Mouse (Mus musculus) cerebellum, postnatal 14 days (tissue): Measurements from ENCODE around the gene Abl2.

Experiments used
- DNase-seq, 2 experiments: peaks; one replicate each; pipeline ENCODE4 v3.0.0; 2021; ENCODE audit warnings: mixed read lengths in 2 of 2

Abl2 gene

GRCm38 (mm10) chr1:156585512-156585911 is 26.9 kb downstream of the Abl2 start:
- no peak for DNase-seq

- no peak for DNase-seq
These were observed 31.3 kb downstream of the Abl2 start for GRCm38 (mm10) chr1:156589811-156590305.

GRCm38 (mm10) chr1:156590357-156590756 is 31.8 kb downstream of the Abl2 start:
- no peak for DNase-seq

GRCm38 (mm10) chr1:156593267-156593666 is 34.7 kb downstream of the Abl2 start:
- no peak for DNase-seq

- DNase-seq: no peak
These were observed 38.5 kb downstream of the Abl2 start for GRCm38 (mm10) chr1:156597089-156597488.

DNA sequence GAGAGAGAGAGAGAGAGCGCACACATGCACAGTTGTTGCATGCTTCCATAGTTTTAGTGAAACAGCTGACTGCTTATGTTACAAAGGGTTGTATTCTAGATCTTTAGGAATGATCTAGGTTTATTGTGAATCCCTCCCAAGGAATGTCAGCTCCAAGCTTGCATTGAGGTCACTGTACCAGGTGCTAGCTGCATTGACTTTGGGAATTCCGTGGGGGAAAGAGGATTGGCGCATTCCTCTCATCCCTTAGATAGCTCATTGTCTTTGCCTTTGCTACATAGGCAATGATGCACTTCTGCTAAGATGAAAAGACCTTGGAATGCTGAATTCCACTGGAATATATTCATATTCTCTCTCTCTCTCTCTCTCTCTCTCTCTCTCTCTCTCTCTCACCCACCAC is 44.0 kb downstream of the Abl2 start:
- no peak for DNase-seq

DNA sequence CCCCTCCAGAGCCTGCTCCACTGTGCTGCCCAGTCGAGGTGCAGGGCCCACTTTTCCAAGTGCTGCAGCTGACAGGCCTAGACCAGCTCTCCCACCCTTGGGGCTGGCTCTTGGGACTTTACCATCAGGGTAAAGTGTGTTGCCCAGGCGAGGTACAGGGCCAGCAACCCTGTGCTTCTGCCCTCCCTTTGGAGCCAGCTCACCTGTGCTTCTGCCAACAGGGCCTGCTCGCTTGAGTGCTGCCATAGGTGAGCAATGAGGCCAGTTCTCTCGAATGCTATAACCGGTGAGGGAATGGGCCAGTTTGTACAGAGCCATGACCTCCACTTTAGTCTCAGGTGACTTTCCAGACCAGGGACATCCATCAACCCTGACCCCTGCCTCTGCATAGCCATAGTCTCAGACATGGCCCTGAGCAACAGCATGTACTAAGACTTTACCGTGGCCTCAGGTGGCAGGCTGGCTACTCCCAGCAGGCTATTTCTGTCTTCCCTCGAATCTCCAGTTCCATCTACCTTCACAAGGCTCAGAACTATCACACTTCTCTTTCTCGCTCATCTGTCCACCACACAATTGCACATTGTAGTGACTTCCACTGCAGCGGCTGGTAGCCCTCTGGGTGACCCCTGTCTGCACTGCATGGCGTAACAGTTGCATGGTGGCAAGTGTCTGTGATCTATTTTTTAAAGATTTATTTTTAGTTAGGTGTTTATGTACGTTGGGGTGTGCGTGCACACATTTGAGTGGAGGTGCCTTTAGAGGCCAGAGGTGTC is 46.7 kb downstream of the Abl2 start:
- DNase-seq: peak; percentile 37 to 52

DNA sequence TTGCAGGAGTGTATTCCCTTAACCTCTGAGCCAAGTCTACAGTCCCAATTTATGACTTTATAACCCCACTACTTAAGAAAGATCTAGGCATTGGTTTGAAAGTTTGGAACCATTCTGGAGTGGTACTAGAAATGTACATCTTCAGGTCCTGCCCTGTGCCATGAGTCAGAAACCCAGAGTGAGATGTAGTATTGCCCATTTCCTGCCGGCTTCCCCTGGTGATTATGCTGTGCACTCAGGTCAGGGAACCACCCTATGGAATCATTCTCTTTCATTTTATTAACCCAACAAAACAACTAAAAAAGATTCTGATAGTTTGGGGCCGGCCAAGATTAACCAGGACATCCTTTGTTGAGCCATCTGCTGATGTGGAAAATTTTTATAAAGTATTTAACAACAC is 47.4 kb downstream of the Abl2 start:
- no peak for DNase-seq

DNA sequence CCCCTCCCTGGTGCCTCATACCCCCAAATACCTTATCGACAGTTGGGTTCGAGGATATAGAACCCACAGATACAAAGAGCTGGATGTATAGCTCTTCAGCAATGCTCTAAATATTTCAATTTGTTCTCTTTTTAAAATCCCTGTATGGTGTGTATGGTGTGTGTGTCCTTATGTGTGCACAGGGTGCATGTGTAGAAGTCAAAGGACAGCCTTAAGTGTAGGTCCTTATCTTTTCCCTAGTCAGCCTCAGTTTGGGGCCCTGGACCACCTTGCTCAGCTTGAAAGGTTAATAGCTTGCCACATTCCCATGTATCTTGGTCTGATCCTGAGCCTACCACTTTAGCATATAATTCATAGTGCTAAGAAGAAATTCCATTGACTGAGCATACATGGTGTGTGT is 49.9 kb downstream of the Abl2 start:
- no peak for DNase-seq

GRCm38 (mm10) chr1:156610257-156610656 is 51.7 kb downstream of the Abl2 start:
- no peak for DNase-seq

DNA sequence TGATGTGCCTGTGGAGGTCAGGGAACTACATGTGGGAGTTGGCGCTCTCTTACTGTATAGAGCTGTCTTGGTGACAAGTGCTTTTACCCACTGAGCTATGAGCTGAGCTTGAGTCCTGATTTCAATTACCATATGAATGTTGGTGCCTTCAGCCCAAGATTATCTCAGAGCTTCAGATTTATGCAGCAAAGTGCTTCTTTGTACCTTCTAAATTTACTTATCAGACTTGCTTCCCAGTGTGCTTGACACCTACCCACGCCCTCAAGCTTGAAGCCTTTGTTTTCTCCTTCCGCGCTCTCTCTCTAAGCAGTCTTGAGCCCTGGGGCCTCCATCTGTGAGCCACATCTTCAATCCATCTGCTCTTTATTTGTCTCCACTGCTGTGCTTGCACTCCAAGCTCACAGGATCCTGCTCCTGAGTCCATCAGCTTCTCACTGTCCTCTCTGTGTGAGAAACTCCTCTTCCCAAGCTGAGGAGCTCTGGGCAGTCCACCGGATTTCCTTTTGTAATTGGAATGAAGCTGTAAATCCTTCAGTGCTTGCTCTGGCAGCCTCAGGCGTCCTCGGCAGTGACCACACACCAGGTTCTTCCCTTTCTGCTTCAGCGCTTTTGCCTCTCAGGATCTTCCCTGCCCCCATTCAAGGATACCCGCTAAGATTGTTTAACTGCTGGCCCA is 55.4 kb downstream of the Abl2 start:
- peak; percentile 61 to 65 for DNase-seq

- no peak for DNase-seq
These were observed 56.1 kb downstream of the Abl2 start for GRCm38 (mm10) chr1:156614710-156615109.

DNA sequence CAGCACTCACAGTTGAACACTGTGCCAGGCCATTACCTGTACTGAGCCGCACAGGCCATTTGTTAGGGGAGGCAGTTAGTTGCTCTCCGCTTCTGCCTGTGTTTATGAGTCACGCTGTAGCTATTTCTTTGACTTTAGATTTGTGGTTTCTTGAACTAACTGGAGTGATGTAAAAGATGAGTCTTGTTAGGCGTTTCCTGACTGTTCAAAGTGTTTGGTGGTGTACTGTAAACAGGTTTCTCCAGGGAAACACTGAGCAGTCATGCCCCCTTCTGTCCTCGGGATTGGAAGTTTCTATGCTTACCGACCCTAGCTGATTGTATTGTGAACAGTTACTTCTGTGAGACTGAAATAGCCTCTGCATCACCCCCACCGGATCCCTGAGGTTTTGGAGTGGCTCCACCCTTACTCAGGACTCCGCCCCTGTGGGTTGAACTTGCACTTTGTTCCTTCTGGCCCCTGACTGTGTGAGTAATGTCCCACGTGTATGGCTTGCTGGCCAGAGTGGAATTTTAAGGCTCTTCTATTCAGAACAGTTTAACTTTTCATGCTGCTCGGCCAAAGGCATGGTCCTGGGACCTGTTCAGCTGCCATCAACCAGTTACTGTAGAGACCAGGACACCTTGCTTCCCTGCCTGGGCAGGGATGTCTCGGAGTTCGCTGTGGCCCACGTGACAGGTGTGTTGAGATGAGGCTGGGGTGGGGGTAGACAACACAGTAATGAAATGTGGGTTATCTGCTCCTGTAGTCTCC is 57.0 kb downstream of the Abl2 start:
- peak; percentile 25 to 32 for DNase-seq

- no peak for DNase-seq
These were observed 58.5 kb downstream of the Abl2 start for GRCm38 (mm10) chr1:156616989-156617598.

DNA sequence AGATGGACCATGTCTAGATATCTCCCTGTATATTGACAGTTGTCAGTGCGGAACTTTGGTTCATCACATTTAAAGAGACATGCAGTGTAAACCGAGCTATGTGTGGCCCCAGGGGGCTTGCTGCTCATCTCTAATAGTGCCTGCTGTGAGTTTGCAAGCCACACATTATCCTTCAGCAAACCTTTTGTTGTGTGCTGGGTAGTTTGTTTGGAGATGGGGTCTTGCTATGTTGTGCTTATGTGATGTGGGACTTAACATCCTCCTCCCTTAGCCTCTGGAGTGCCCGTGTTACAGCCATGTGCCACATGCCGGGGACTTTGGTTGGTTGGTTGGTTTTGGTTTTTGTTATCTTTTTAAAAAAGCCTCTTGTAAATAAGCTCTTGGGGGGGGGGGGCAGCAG is 59.2 kb downstream of the Abl2 start:
- no peak for DNase-seq

DNA sequence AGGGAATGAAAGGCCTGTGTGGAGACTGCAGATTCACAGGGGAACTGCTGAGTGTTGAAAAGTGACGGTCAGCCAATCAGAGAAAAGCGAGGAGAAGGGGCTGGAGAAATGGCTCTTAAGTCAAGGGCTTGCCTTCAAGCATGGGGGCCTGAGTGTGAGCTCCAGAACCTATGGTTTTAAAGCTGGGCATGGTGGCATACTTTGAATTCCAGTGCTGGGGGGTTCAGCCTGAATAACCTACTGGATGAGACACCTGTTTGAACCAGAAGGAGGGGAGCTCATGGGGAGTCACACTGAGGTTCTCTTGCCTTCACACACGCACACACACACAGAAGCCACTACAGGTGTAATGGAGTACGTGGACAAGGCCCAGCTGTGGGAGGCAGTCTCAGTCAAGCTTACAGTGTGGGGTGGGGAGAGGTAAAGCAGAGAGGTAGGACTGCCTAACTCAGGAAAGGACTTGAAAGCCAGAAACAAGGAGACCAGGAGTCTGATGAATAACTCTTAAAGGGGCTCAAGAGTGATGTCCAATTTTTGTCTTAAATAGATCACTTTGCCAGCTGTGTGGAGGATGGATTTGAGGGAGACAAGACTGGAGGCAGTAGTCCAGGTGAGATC is 61.8 kb downstream of the Abl2 start:
- no peak for DNase-seq

DNA sequence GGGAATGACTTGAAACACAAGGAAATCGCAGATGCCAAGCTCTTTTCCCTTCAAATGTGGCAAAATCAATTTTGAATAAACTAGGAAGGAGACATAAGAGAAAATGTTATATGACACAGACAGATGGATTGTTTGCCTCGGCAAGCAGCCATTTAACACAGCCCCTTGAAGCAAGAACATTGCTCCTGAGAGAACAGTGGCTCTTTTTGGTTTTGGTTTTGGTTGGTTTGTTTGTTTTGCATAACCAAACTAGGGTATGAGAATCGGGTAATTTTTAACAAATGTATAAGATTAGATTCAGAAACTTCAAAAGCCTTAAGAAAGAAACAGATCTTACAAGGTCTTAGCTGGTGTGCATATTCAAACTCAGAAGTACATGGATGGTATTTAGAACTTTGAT is 62.4 kb downstream of the Abl2 start:
- no peak for DNase-seq

GRCm38 (mm10) chr1:156624231-156624630 is 65.6 kb downstream of the Abl2 start:
- no peak for DNase-seq

DNA sequence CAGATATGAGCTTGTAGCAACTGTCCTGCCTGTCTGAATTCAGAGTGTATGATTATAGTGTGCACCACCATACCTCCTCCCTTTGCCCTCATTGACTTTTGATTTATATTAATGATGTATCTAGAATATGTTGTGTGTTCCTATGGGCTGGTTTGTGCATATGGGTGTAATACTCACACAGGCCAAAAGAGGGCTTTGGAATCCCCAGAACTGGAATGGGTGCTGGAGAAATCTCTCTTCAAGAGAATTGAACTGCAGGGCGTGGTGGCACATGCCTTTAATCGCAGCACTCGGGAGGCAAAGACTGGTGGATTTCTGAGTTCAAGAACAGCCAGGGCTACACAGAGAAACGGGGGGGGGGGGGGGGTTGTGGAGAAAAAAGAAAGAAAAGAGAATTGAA is 68.1 kb downstream of the Abl2 start:
- no peak for DNase-seq

- DNase-seq: no peak
These were observed 71.4 kb downstream of the Abl2 start for GRCm38 (mm10) chr1:156629984-156630383.

GRCm38 (mm10) chr1:156630965-156631364 is 72.4 kb downstream of the Abl2 start:
- peak in 1 of 2 experiments; percentile 59 for DNase-seq

- peak; percentile 58 to 70 for DNase-seq
These were observed 74.5 kb downstream of the Abl2 start for GRCm38 (mm10) chr1:156633095-156633494.

- no peak for DNase-seq
These were observed 76.6 kb downstream of the Abl2 start for GRCm38 (mm10) chr1:156635148-156635547.
